Mouse (Mus musculus) CD8-positive naive resting alpha-beta T cell, adult 2 months (primary cell): ENCODE data around the gene Samd8.

Source experiments
- DNase-seq, 2 experiments: peaks; one replicate each; pipeline ENCODE4 v3.0.0; 2022; ENCODE audit warnings: low read depth in 2 of 2, low spot score in 2 of 2

Gene Samd8

GRCm38 (mm10) chr14:21745149-21745548, 5.2 kb upstream of the Samd8 start:
- no peak for DNase-seq

GRCm38 (mm10) chr14:21746251-21746650, 4.1 kb upstream of the Samd8 start:
- DNase-seq = no peak

GRCm38 (mm10) chr14:21746846-21747245, 3.5 kb upstream of the Samd8 start:
- DNase-seq = no peak

GRCm38 (mm10) chr14:21747436-21748141, 2.7 kb upstream of the Samd8 start:
- DNase-seq = no peak

- peak in 1 of 2 experiments; percentile 38 for DNase-seq
These were observed 2.0 kb upstream of the Samd8 start for GRCm38 (mm10) chr14:21748142-21748870.

GRCm38 (mm10) chr14:21750881-21751542, 681 bp downstream of the Samd8 start, which contains the start of gene Dusp13:
TSS of gene Dusp13 (minus strand) at chr14:21751181.
- peak; percentile 72 to 74 for DNase-seq

- no peak for DNase-seq
These were observed 2.1 kb downstream of the Samd8 start for GRCm38 (mm10) chr14:21752411-21752810.

- no peak for DNase-seq
These were observed 3.0 kb downstream of the Samd8 start for GRCm38 (mm10) chr14:21753367-21753766.

- DNase-seq = no peak
These were observed 11.2 kb downstream of the Samd8 start for GRCm38 (mm10) chr14:21761560-21761959.

- DNase-seq = no peak
These were observed 13.4 kb downstream of the Samd8 start for GRCm38 (mm10) chr14:21763736-21764135.

- no peak for DNase-seq
These were observed 14.3 kb downstream of the Samd8 start for GRCm38 (mm10) chr14:21764646-21765045.

GRCm38 (mm10) chr14:21765754-21766397, 15.5 kb downstream of the Samd8 start:
- no peak for DNase-seq

- DNase-seq = no peak
These were observed 16.1 kb downstream of the Samd8 start for GRCm38 (mm10) chr14:21766398-21766958.

GRCm38 (mm10) chr14:21772506-21773281, 22.4 kb downstream of the Samd8 start:
- no peak for DNase-seq

GRCm38 (mm10) chr14:21773946-21774345, 23.6 kb downstream of the Samd8 start:
- DNase-seq = no peak

GRCm38 (mm10) chr14:21776201-21776600, 25.9 kb downstream of the Samd8 start:
- no peak for DNase-seq

GRCm38 (mm10) chr14:21786500-21786899, 36.2 kb downstream of the Samd8 start:
- no peak for DNase-seq

- no peak for DNase-seq
These were observed 37.0 kb downstream of the Samd8 start for GRCm38 (mm10) chr14:21787374-21787773.

GRCm38 (mm10) chr14:21788121-21788520, 37.8 kb downstream of the Samd8 start:
- DNase-seq = no peak

GRCm38 (mm10) chr14:21790585-21791251, 40.4 kb downstream of the Samd8 start:
- DNase-seq = no peak
